Mouse (Mus musculus) heart, embryonic 16.5 days (tissue): ENCODE results near the gene Grip1. TPM values are rescaled to one million over a fixed set of nuclear protein-coding genes. Genes with fewer than 3 reads are reported as not detected.

Experiments used
- ATAC-seq: fragments of 200-750 bp; cut with Nextera tagmentation; replicated peaks from 2 replicates; pipeline ENCODE4 v1.8.0; 2017; ENCODE audit warnings: moderate number of reproducible peaks; ENCODE audit not compliant: insufficient read depth, low FRiP score; ENCODE audit errors: extremely low read depth
- H3K27ac ChIP-seq: fragments of 300-500 bp; sonication (generic); 2 replicates; pipeline ENCODE4 v1.5.1; 2014; ENCODE audit warnings: mild to moderate bottlenecking, low read length, control low read depth, moderate library complexity
- H3K27me3 ChIP-seq: fragments of 300-500 bp; sonication (generic); 2 replicates; pipeline ENCODE4 v1.6.1; 2014; ENCODE audit warnings: low read length, mixed read lengths; ENCODE audit not compliant: control insufficient read depth, insufficient read depth
- H3K36me3 ChIP-seq: fragments of 300-500 bp; sonication (generic); 2 replicates; pipeline ENCODE4 v1.6.1; 2014; ENCODE audit not compliant: control insufficient read depth, insufficient read depth
- H3K4me1 ChIP-seq: fragments of 300-500 bp; sonication (generic); 2 replicates; pipeline ENCODE4 v1.6.1; 2014; ENCODE audit warnings: low read length, mixed read lengths; ENCODE audit not compliant: control insufficient read depth, insufficient read depth
- H3K4me2 ChIP-seq: fragments of 300-500 bp; sonication (generic); 2 replicates; pipeline ENCODE4 v1.6.1; 2014; ENCODE audit warnings: low read depth, mild to moderate bottlenecking, control low read depth, low read length
- H3K4me3 ChIP-seq: fragments of 300-500 bp; sonication (generic); 2 replicates; pipeline ENCODE4 v1.5.1; 2014; ENCODE audit warnings: mild to moderate bottlenecking, control low read depth, low read length
- H3K9ac ChIP-seq: fragments of 300-500 bp; sonication (generic); 2 replicates; pipeline ENCODE4 v1.6.1; 2014; ENCODE audit warnings: low read length, control low read depth
- H3K9me3 ChIP-seq: fragments of 300-500 bp; sonication (generic); replicated peaks from 2 replicates; pipeline ENCODE4 v1.6.1; 2016; ENCODE audit warnings: low read length; ENCODE audit not compliant: control insufficient read depth
- WGBS: fragments of 180-500 bp; shearing (Covaris S2); extraction: QIAGEN DNeasy Blood & Tissue Kit; methylation state at CpG from one replicate; pipeline ENCODE4 v1.1.7; 2014; 5-methylcytosine and 5-hydroxymethylcytosine counted together
- polyA plus RNA-seq: library from polyadenylated mRNA; unstranded; fragments of >200 nt; fragmentation: Nextera tagmentation; extraction: Ambion mirVana; gene quantifications from 2 replicates; pipeline ENCODE4 v1.2.1, GENCODE M21; 2015

Grip1 gene
- polyA plus RNA-seq, 1 experiment from 2014 or later = 1.6 TPM

DNA sequence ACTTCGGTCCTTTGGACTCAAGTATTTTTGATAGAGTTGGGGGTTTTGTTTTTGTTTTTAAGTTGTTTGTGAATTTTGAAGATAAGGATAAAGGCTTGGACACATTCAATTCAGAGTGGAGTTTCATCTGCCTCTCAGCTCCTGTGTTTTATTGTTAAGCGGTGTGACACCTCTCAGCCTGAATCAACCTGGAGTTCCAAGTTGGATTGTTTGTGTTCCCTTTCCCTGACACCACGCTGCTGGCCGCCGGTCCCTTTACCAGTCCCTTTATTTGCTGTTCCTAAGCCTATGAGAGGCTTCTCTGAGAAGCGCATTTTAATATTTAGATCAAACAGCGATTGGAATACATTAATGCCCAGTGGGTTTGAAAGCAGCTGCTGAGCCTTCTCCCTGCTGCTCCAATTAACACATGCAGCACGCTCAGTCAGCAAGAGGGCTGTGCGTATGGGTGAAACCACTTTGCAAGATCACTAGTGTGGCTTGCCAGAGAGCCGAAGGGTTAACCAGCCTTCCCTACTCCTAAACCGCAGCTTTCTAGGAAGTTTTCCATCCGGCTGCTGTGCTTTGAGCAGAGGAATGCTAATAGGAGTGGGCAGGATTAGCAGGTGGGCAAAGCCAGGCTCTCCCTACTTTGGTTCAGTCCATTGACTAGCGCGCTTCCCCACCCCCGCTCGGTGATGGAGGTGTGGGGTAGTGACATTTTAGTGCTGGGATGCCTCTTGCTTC lies 237.9 kb downstream of the Grip1 start:
- Histone ChIP-seq H3K27ac (no peak overlapping the region), H3K36me3 (no peaks in the 10 kb centered on the region), H3K9me3 (no peaks in the 10 kb centered on the region), H3K4me3 (peak overlapping the region; percentile 46), H3K4me2 (peak overlapping the region; percentile 76), H3K27me3 (peaks cover 9% of the 10 kb centered on the region; the same call in 1 of the 2 replicates), H3K4me1 (peaks cover 4% of the 10 kb centered on the region), H3K9ac (no peak overlapping the region; the same call in 1 of the 2 replicates)
- ATAC-seq = no peak
- 4% methylated on average over 16 of the region's 16 CpGs for WGBS

DNA sequence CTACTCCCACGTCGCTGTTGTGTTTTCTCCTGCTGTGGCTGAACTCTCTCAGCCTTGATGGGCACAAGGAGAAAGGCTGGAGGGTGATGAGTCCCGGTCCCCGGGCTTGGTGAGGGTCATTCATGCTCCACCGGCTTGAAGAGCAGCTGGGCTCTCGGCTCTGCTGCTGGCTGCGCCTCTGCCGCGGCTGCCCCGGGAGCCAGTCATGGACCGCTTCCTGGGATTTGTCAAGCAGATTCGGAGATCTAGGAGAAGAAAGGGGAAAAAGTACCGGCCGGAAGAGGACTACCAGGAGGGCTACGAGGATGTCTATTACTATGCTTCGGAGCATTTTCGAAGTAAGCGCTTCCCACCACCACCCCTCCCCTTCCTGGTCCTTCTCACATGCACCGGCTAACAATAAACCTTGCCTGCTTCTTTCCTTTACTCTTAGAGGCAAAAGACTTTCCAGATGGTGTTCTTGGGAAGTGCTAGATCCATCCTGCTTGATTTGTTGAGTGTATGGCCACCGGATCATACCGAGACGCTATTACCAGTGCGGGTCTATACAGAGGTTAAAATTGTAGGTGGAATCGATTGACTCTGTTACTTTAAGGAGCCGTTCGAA lies 238.8 kb downstream of the Grip1 start:
- Histone ChIP-seq H3K27ac (no peak overlapping the region), H3K27me3 (peaks cover 9% of the 10 kb centered on the region; the same call in 1 of the 2 replicates), H3K36me3 (no peaks in the 10 kb centered on the region), H3K9ac (peak overlapping the region; percentile 14; the same call in 1 of the 2 replicates), H3K4me2 (peak overlapping the region; percentile 76), H3K4me3 (peak overlapping the region; percentile 46), H3K9me3 (no peaks in the 10 kb centered on the region), H3K4me1 (peaks cover 4% of the 10 kb centered on the region)
- ATAC-seq = no peak
- 4% methylated on average over 26 of the region's 26 CpGs for WGBS

DNA sequence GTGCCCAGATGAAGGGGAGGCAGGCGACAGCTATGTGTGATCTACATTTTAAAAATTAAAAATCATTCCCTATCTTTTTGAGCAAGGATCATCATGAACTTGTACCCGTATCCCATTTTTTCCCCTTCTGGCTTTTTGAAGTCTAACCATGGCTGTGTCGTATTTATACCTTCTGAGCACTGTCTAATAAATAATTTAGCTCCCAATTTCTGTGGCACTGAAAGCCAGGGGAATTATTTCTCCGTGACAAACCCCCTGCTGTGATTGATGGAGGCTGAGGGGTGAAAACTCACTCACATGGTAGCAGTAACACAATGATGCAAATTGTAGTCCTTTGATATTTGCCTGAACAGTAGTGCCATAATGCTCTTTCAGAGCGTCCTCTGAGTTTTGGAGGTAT lies 239.8 kb downstream of the Grip1 start:
- H3K27me3 ChIP-seq = peaks cover 9% of the 10 kb centered on the region; the same call in 1 of the 2 replicates
- H3K4me3 ChIP-seq = no peak overlapping the region
- H3K9me3 ChIP-seq = no peaks in the 10 kb centered on the region
- no peak overlapping the region for H3K9ac ChIP-seq
- no peak overlapping the region for H3K4me2 ChIP-seq
- WGBS = 71% methylated on average over 5 of the region's 5 CpGs
- H3K27ac ChIP-seq = no peak overlapping the region
- ATAC-seq = no peak
- no peaks in the 10 kb centered on the region for H3K36me3 ChIP-seq
- peaks cover 4% of the 10 kb centered on the region for H3K4me1 ChIP-seq

DNA sequence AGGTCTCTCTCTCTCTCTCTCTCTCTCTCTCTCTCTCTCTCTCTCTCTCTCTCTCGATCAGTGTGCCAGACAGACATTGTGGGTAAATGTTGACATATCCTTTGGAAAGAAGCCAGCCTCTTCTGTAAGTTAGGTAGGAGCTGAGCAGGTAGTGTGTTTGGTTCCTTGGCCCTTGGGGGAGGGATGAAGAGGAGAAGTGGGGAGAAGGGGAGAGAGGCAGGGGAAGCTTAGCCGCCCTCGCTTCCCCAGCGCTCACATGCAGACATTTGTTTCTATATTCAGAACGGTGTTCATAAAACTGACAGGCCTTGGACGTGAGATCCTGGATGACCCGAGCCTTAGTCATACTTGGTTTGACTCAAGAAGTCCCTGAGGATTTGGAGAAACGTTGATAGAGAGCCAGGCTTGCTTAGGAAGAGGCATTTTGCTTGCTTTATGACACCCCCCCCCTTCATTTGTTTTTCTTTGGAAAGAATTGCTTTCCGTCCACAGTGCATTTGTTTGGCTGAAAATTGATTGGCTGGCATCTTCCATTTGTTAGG lies 243.7 kb downstream of the Grip1 start:
- no peak overlapping the region for H3K4me3 ChIP-seq
- H3K9me3 ChIP-seq = no peaks in the 10 kb centered on the region
- no peaks in the 10 kb centered on the region for H3K36me3 ChIP-seq
- no peak for ATAC-seq
- H3K4me1 ChIP-seq = peaks cover 2% of the 10 kb centered on the region
- no peak overlapping the region for H3K9ac ChIP-seq
- 45% methylated on average over 9 of the region's 9 CpGs for WGBS
- no peak overlapping the region for H3K4me2 ChIP-seq
- H3K27me3 ChIP-seq = peaks cover 6% of the 10 kb centered on the region; the same call in 1 of the 2 replicates
- H3K27ac ChIP-seq = no peak overlapping the region

DNA sequence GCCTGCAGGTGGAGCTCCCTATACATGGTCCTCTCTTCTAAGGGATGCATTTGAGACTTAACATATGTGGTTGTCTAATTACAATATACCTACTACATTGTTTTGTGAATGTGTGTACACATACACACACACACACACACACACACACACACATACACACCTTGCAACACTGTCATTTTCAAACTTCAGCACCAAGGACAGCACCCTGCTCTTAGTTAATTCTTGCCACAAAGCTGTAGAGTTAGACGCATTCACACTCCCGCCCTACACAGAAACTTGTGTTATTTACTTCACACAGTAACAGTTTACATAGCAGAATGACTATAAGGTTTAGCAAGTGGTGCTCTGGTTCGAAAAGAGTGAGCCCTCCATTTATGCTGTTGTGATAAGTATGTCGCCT lies 251.7 kb downstream of the Grip1 start:
- H3K4me3 ChIP-seq = no peak overlapping the region
- H3K4me2 ChIP-seq = no peak overlapping the region
- H3K4me1 ChIP-seq = no peaks in the 10 kb centered on the region
- WGBS = 47% methylated on average over 4 of the region's 4 CpGs
- ATAC-seq = no peak
- H3K27ac ChIP-seq = no peak overlapping the region
- no peaks in the 10 kb centered on the region for H3K9me3 ChIP-seq
- no peak overlapping the region for H3K9ac ChIP-seq
- no peaks in the 10 kb centered on the region for H3K36me3 ChIP-seq
- no peaks in the 10 kb centered on the region for H3K27me3 ChIP-seq

DNA sequence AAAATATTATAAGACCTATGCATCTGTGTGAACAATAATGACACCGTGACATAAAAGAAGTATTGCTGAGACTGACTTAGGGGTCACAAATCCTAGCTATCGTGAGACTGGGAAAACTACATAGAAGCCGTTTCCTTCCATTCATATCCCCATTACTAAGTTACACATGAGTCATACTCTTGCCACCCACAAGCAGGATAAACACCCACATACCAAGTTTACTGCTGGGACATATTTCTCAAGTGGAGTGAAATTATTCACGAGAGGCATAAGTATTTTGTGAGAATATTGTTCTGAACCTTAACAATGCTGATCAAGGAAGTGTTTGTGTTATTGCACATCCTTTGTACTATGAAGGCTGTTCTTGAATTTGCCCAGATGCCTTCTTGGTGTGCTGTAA lies 252.7 kb downstream of the Grip1 start:
- 71% methylated on average over 4 of the region's 4 CpGs for WGBS
- no peak for ATAC-seq
- Histone ChIP-seq H3K9ac (no peak overlapping the region), H3K36me3 (no peaks in the 10 kb centered on the region), H3K27me3 (no peaks in the 10 kb centered on the region), H3K4me3 (no peak overlapping the region), H3K27ac (no peak overlapping the region), H3K4me1 (no peaks in the 10 kb centered on the region), H3K9me3 (no peaks in the 10 kb centered on the region), H3K4me2 (no peak overlapping the region)

DNA sequence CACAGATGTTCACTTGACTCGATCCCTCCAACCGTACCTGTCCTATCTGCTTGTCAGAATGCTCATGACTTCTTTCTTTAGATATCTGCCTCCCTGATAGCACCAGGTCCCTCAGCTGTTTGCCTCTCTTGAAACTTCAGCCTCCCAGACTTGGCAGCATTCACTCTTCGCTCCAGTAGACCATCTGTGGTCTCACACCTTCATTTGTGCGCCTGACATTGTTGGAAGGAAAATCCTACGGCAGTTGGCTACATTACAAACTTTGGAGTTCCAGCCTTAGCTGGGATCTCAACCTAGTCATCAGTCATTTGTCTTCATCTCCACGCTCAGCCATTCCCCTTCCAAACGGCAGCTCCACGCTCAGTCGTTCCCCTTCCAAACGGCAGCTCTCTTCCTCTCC lies 253.4 kb downstream of the Grip1 start:
- H3K27me3 ChIP-seq = no peaks in the 10 kb centered on the region
- H3K9me3 ChIP-seq = no peaks in the 10 kb centered on the region
- H3K4me1 ChIP-seq = no peaks in the 10 kb centered on the region
- H3K4me2 ChIP-seq = no peak overlapping the region
- H3K4me3 ChIP-seq = no peak overlapping the region
- no peak overlapping the region for H3K9ac ChIP-seq
- no peaks in the 10 kb centered on the region for H3K36me3 ChIP-seq
- no peak for ATAC-seq
- no peak overlapping the region for H3K27ac ChIP-seq
- WGBS = 86% methylated on average over 10 of the region's 10 CpGs

DNA sequence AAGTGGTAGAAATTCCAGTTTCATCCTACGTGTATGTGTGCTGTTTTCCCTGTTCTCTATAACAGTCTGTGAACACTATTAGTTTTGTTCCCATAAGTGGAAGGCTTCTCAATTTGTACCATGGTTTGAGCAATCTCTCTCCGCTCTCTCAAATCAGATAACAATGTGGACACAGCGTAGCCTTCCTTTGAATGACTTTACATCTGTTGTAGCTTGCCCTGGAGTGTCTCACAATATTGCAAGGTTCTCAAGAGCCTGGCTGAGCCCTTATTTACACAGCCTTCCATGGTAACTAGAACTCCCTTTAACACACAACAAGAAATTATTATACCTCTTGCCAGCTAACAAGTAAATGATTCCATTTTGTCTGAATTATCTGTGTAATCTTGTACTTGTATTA lies 268.3 kb downstream of the Grip1 start:
- H3K27me3 ChIP-seq = no peaks in the 10 kb centered on the region
- H3K4me3 ChIP-seq = no peak overlapping the region
- H3K9me3 ChIP-seq = no peaks in the 10 kb centered on the region
- H3K36me3 ChIP-seq = no peaks in the 10 kb centered on the region
- H3K9ac ChIP-seq = no peak overlapping the region
- WGBS = 53% methylated on average over 3 of the region's 3 CpGs
- ATAC-seq = no peak
- H3K4me1 ChIP-seq = no peaks in the 10 kb centered on the region
- no peak overlapping the region for H3K27ac ChIP-seq
- H3K4me2 ChIP-seq = no peak overlapping the region

DNA sequence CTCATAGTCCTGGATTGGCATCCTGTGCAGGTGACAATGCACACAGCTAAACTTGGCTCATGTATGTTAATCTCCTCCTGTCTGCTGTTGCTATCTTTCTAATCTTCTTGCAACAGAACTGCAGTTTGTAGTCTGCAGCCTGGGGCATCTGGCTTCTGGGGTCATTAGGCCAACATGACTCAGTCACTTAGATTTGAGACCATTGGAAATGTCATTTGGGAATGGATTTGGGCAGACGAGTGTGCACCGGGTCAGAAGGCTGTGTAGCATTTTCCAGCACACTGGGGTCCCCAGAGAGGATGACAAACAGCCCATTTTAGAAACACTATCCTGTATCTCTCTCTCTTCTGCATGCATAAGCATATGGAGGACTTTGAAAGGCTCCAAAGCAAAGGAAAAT lies 268.8 kb downstream of the Grip1 start:
- no peak overlapping the region for H3K9ac ChIP-seq
- no peaks in the 10 kb centered on the region for H3K9me3 ChIP-seq
- no peaks in the 10 kb centered on the region for H3K36me3 ChIP-seq
- H3K27me3 ChIP-seq = no peaks in the 10 kb centered on the region
- no peaks in the 10 kb centered on the region for H3K4me1 ChIP-seq
- no peak overlapping the region for H3K4me2 ChIP-seq
- WGBS = 30% methylated on average over 2 of the region's 2 CpGs
- H3K4me3 ChIP-seq = no peak overlapping the region
- H3K27ac ChIP-seq = no peak overlapping the region
- no peak for ATAC-seq
